Mouse (Mus musculus) heart, postnatal 0 days (tissue): ENCODE measurements around the gene Cacng4. TPM values are rescaled to one million over a fixed set of nuclear protein-coding genes. Genes with fewer than 3 reads are reported as not detected.

Experiments
- ATAC-seq: fragments of 200-750 bp; cut with Nextera tagmentation; 2 replicates; pipeline ENCODE4 v1.8.0; 2017; ENCODE audit warnings: low read depth, moderate number of reproducible peaks, moderate library complexity; ENCODE audit not compliant: insufficient read depth
- DNase-seq: peaks from one replicate; pipeline ENCODE4 v3.0.0-alpha.2; 2016; ENCODE audit warnings: low spot score
- H3K27ac ChIP-seq: fragments of 300-500 bp; sonication (generic); 2 replicates; pipeline ENCODE4 v1.5.1; 2014; ENCODE audit warnings: low read depth, mild to moderate bottlenecking
- H3K27me3 ChIP-seq: fragments of 300-500 bp; sonication (generic); 2 replicates; pipeline ENCODE4 v1.6.1; 2014; ENCODE audit warnings: low read length, mixed read lengths; ENCODE audit not compliant: control insufficient read depth, insufficient read depth
- H3K36me3 ChIP-seq: fragments of 300-500 bp; sonication (generic); replicated peaks from 2 replicates; pipeline ENCODE4 v1.6.1; 2014; ENCODE audit warnings: low read length, mixed read lengths; ENCODE audit not compliant: control insufficient read depth, insufficient read depth
- H3K4me1 ChIP-seq: fragments of 300-500 bp; sonication (generic); 2 replicates; pipeline ENCODE4 v1.6.1; 2014; ENCODE audit warnings: antibody characterized with exemption; ENCODE audit not compliant: control insufficient read depth, insufficient read depth
- H3K4me2 ChIP-seq: fragments of 300-500 bp; sonication (generic); 2 replicates; pipeline ENCODE4 v1.6.1; 2014; ENCODE audit warnings: low read depth, mild to moderate bottlenecking, low read length, moderate library complexity
- H3K4me3 ChIP-seq: fragments of 300-500 bp; sonication (generic); 2 replicates; pipeline ENCODE4 v1.5.1; 2014; ENCODE audit warnings: low read depth, low read length
- H3K9ac ChIP-seq: fragments of 300-500 bp; sonication (generic); replicated peaks from 2 replicates; pipeline ENCODE4 v1.6.1; 2014; ENCODE audit warnings: low read depth, low read length, mixed read lengths
- H3K9me3 ChIP-seq: fragments of 300-500 bp; sonication (generic); replicated peaks from 2 replicates; pipeline ENCODE4 v1.6.1; 2016; ENCODE audit warnings: low read length; ENCODE audit not compliant: control insufficient read depth
- CTCF ChIP-seq: IDR thresholded peaks from 2 replicates; pipeline ENCODE4 v1.5.1; 2016; ENCODE audit warnings: antibody characterized with exemption, control low read depth, low read depth
- EP300 ChIP-seq: IDR thresholded peaks from 2 replicates; pipeline ENCODE4 v1.6.1; 2016; ENCODE audit warnings: antibody characterized with exemption, low read depth
- WGBS: fragments of 180-500 bp; shearing (Covaris S2); extraction: QIAGEN DNeasy Blood & Tissue Kit; methylation state at CpG from one replicate; pipeline ENCODE4 v1.1.7; 2014; 5-methylcytosine and 5-hydroxymethylcytosine counted together
- polyA plus RNA-seq: library from polyadenylated mRNA; unstranded; fragments of >200 nt; fragmentation: Nextera tagmentation; extraction: Ambion mirVana; gene quantifications from 2 replicates; pipeline ENCODE4 v1.2.1, GENCODE M21; 2015
- total RNA-seq: library from RNA; depleted of rRNA; stranded (reverse); fragments of >200 nt; gene quantifications from 2 replicates; pipeline ENCODE4 v1.2.3, GENCODE M21; 2014; ENCODE audit warnings: low replicate concordance; rRNA removed

Gene Cacng4
- total and polyA plus RNA-seq, 2 experiments from 2014 or later: 0.04 TPM; not detected in 1

DNA sequence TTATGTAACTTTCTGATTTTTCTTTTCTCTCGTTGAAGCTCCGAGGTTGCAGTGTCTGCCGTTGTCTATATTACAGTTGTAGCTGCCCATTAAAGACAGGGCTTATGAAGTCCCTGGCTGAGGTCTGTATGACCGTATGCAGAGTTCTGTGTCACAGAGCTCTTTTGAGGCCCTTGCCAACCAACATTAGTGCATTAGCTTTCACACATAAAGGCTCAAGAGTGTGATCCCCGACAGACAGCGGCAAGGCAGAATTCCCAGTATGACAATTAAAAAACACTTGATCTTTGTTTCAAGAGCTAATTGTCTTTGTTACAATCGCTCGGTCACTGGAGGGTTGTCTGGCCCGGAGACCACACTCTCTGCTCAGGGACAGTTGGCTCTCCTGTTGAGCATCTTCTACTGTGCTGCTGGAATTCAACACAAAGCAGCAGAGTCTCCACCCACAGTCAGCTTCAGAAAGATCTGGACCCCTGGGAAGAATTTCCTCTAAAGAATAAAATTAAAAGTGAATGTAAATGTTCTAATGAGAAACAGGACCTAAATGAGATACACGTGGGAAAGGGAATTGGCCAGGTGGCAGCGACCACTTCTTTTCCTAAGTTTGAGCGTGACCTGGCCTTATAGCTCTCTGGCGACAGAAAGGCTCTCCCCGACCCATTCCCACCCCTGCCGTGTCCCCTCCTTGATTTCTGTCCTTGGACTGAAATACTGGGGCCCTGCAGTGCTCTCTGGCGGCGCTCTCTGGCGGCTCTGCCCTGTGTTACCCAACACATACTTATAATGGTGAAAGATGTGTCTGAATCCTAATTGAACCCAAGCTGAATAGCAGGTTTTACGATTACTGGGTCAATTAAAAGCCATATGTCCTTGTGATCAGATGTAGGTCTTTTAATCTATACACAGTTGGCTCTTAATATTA, 110.6 kb downstream of the Cacng4 start:
- Histone ChIP-seq H3K9ac (no peak overlapping the region), H3K4me2 (no peak overlapping the region), H3K4me3 (no peak overlapping the region), H3K9me3 (no peaks in the 10 kb centered on the region), H3K4me1 (no peaks in the 10 kb centered on the region), H3K27ac (no peak overlapping the region), H3K27me3 (no peaks in the 10 kb centered on the region), H3K36me3 (peaks cover 43% of the 10 kb centered on the region)
- DNase-seq (no peak), ATAC-seq (no peak)
- TF ChIP-seq EP300: no peak
- TF ChIP-seq CTCF: no peak
- WGBS: 75% methylated on average over 19 of the region's 19 CpGs

DNA sequence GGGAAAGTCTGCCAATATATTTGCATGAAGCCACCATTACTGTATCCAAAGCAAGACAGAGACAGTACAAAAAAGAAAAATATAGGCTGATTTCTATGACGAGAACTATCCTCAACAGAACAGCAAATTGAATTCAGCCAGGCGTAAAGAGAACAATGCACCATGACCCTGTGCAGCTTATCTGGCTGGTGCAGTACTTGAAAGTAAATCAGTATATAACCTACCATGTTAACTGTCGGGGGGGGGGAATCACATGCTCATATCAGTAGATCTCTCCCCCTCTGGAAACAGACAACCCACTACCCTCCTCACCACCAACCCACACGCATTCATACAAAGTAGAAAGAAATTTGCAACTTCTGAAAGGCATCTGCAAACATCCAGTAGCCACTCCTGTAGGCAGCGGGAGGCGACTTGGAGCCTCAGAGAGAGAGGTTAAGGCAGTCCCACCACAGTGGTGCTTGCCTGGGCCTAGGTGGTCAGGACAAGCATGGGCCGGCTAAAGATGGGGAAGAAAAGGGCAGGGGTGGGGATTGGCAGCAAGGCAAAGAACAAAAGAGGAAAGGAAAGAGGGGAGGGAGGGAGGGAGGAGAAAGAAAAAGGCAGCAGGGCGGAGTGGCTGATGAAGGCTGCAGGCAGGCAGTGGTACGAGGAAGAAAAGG, 111.5 kb downstream of the Cacng4 start:
- Histone ChIP-seq H3K4me1 (no peaks in the 10 kb centered on the region), H3K9me3 (no peaks in the 10 kb centered on the region), H3K36me3 (peaks cover 38% of the 10 kb centered on the region), H3K27me3 (no peaks in the 10 kb centered on the region), H3K4me2 (no peak overlapping the region), H3K4me3 (no peak overlapping the region), H3K27ac (no peak overlapping the region), H3K9ac (no peak overlapping the region)
- TF ChIP-seq EP300 (no peak), CTCF (no peak)
- 83% methylated on average over 9 of the region's 9 CpGs for WGBS
- ATAC-seq: no peak
- DNase-seq: no peak

Other genes with a start within 250 kb of the Cacng4 start
- gene Helz, start 246.6 kb downstream of the Cacng4 start, total RNA-seq: 8.0 and 10.8 TPM in 2 replicates
- 7.3 and 8.1 TPM in 2 replicates for gene Helz, start 246.6 kb downstream of the Cacng4 start, polyA plus RNA-seq
- gene Cacng1, start 78.0 kb downstream of the Cacng4 start, total RNA-seq: 1.4 TPM in 1 of 2 replicates, not detected in the other
- gene Cacng1, start 78.0 kb downstream of the Cacng4 start, polyA plus RNA-seq: 0.10 TPM in 1 of 2 replicates, not detected in the other
- not detected in 2 replicates for gene Cacng5, start 120.5 kb upstream of the Cacng4 start, total RNA-seq
- 0.08 TPM in 1 of 2 replicates, not detected in the other for gene Cacng5, start 120.5 kb upstream of the Cacng4 start, polyA plus RNA-seq